Mouse (Mus musculus): ENCODE measurements around the gene Ccdc126. TPM values are rescaled to one million over a fixed set of nuclear protein-coding genes. Genes with fewer than 3 reads are reported as not detected.
"Not testable (repeated sequence)": the region's sequence is repeated elsewhere in the genome, so short reads cannot be mapped to it uniquely, and the experiment has no call there.

The Ccdc126 gene
- polyA plus RNA-seq (2015; fragmentation: Nextera tagmentation; extraction: Ambion mirVana), result 6.9 and 7.0 TPM in 2 replicates

DNA sequence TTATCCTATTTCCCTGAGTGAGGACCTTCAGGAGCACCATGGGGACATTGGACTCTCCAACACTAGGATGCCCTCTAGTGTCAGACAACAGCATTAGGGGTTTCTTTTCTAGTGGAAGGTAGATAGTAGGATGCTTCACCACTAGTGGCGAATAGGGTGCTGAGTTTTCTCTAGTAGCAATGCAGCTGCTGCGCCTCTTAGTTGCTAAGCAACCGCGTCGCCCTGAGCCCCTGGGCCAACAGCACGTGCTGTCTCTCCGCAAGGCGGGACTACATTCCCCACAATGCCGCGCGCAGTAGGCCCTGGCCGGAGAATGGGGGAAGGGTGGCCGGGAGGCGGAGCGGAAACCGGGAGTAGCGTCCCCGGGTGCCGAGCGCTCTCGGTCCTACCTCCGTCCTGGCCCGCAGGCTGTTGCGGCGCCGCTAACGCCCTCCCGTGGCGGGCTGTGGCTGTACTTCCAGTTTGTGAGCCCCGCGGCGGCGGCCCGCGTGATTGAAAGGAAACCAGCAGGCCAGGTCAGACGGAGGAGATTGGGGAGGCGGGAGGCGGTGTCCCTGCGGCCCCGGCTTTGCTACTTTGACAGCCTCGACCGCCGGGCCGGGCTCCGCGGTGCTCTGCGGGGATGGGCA is at the start of gene Ccdc126:
TSS of gene Ccdc126 (plus strand) at position 309 of the 629 bp plus-strand sequence.
- no peaks in the 10 kb centered on the region for H3K27me3 ChIP-seq
- peak within 1 kb of the TSS; percentile 76 for H3K4me3 ChIP-seq
- peak; percentile 100 for ATAC-seq
- no peaks in the 10 kb centered on the region for H3K9me3 ChIP-seq (replicated peaks)
- H3K9ac ChIP-seq, result peak within 1 kb of the TSS; percentile 82
- no peaks in the 10 kb centered on the region; the same call in 1 of the 2 replicates for H3K4me1 ChIP-seq
- peak within 1 kb of the TSS; percentile 62 for H3K4me2 ChIP-seq
- peak within 1 kb of the TSS; percentile 70 for H3K27ac ChIP-seq
- no peaks in the 10 kb centered on the region for H3K36me3 ChIP-seq (ENCODE audit: poor library complexity, severe bottlenecking)
- WGBS, result under 1% methylated on average over 44 of the region's 47 CpGs

DNA sequence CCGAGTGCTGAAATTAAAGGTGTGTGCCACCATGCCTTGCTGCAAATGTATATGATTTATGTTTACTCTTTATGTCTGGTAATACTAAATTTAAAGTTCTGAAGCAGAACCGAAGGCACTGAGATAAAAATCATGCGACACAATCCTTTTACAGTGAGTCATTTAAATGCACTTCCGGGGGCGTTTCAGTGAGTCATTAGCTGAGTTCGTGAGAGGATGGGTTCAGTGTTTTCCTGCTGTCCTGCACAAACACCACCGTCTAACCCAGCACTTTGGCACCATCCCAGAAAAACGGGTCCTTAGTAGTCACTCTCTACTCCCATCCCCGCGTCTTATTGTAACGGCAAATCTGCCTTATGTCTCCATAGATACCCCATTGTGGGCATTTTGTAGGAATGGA is 49.2 kb upstream of the Ccdc126 start:
- H3K27me3 ChIP-seq, result no peaks in the 10 kb centered on the region
- peaks cover 3% of the 10 kb centered on the region; the same call in 1 of the 2 replicates for H3K4me1 ChIP-seq
- no peaks in the 10 kb centered on the region for H3K36me3 ChIP-seq (ENCODE audit: poor library complexity, severe bottlenecking)
- H3K9ac ChIP-seq, result no peak overlapping the region
- H3K9me3 ChIP-seq (replicated peaks), result no peaks in the 10 kb centered on the region
- H3K4me2 ChIP-seq, result no peak overlapping the region
- no peak for ATAC-seq
- H3K27ac ChIP-seq, result no peak overlapping the region
- 65% methylated on average over 11 of the region's 11 CpGs for WGBS
- no peak overlapping the region for H3K4me3 ChIP-seq

DNA sequence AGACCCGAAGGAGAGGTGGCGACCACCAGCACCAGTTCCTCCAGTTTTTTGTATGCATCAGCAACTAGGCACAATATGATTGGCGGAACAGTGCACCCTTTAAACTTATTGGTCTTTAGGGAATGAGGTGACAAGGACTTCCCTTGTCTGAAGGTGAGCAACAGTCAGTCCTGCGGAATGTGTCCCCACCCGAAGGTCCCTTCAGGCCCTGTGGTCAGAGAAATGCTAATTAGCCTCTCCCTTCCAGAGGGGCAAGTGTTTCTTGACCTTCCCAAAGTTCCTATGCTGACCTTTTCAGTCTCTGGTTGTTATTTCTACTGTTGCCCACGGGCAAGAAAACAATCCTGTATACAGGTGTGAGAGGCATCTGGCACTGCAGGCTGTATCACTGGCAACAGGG is 47.3 kb upstream of the Ccdc126 start:
- no peak overlapping the region for H3K9ac ChIP-seq
- no peaks in the 10 kb centered on the region for H3K36me3 ChIP-seq (ENCODE audit: poor library complexity, severe bottlenecking)
- H3K27ac ChIP-seq, result no peak overlapping the region
- H3K4me3 ChIP-seq, result no peak overlapping the region
- no peaks in the 10 kb centered on the region for H3K9me3 ChIP-seq (replicated peaks)
- no peak for ATAC-seq
- H3K27me3 ChIP-seq, result no peaks in the 10 kb centered on the region
- 78% methylated on average over 6 of the region's 6 CpGs for WGBS
- H3K4me1 ChIP-seq, result peaks cover 3% of the 10 kb centered on the region; the same call in 1 of the 2 replicates
- no peak overlapping the region for H3K4me2 ChIP-seq

DNA sequence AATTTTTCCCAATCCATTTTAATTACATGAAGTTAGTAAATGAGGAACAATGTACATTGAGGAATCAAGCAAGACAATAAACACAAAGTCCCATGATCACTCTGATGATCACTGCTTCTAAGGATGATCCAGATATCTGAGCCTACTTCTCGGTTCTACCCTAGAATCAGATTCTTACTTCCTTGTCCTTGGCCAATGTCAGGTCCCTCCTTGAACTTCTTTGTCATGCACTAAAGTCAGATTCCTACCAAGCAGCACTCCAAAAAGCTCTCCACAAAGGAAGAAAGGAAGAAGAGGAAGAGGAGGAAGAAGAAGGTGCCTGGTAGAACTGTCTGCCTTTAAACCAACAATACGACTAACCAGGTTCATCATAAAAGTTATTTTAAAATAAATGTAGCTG is 46.2 kb upstream of the Ccdc126 start:
- WGBS, result 92% methylated on average over 2 of the region's 2 CpGs
- no peak overlapping the region for H3K9ac ChIP-seq
- no peaks in the 10 kb centered on the region for H3K36me3 ChIP-seq (ENCODE audit: poor library complexity, severe bottlenecking)
- ATAC-seq, result no peak
- H3K9me3 ChIP-seq (replicated peaks), result no peaks in the 10 kb centered on the region
- H3K4me2 ChIP-seq, result no peak overlapping the region
- H3K27ac ChIP-seq, result no peak overlapping the region
- peaks cover 3% of the 10 kb centered on the region; the same call in 1 of the 2 replicates for H3K4me1 ChIP-seq
- H3K4me3 ChIP-seq, result no peak overlapping the region
- H3K27me3 ChIP-seq, result no peaks in the 10 kb centered on the region

DNA sequence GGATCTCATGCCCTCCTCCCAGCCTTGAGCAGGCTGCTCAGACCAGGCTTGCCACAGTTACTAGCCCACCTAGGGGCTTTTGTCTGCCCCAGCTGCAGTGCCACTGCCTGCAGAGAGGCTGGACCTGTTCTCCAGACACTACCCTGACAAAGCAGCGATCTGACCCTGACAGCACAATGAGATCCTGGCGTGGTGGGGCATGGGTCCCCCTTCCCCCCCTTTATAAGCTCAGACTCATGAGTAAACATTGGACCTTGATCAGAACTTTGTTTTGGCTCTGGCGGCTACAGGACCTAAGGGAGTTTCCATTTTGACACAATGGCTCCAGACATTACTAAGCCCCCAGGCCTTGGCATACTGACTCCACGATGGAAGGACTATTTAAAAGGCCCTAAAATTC is 45.1 kb upstream of the Ccdc126 start:
- ATAC-seq, result no peak
- peaks cover 3% of the 10 kb centered on the region; the same call in 1 of the 2 replicates for H3K4me1 ChIP-seq
- H3K4me3 ChIP-seq, result no peak overlapping the region
- H3K27me3 ChIP-seq, result no peaks in the 10 kb centered on the region
- no peak overlapping the region for H3K4me2 ChIP-seq
- no peaks in the 10 kb centered on the region for H3K36me3 ChIP-seq (ENCODE audit: poor library complexity, severe bottlenecking)
- H3K9ac ChIP-seq, result peak overlapping the region; percentile 2; the same call in 1 of the 2 replicates
- no peaks in the 10 kb centered on the region for H3K9me3 ChIP-seq (replicated peaks)
- no peak overlapping the region for H3K27ac ChIP-seq
- 13% methylated on average over 4 of the region's 4 CpGs for WGBS

DNA sequence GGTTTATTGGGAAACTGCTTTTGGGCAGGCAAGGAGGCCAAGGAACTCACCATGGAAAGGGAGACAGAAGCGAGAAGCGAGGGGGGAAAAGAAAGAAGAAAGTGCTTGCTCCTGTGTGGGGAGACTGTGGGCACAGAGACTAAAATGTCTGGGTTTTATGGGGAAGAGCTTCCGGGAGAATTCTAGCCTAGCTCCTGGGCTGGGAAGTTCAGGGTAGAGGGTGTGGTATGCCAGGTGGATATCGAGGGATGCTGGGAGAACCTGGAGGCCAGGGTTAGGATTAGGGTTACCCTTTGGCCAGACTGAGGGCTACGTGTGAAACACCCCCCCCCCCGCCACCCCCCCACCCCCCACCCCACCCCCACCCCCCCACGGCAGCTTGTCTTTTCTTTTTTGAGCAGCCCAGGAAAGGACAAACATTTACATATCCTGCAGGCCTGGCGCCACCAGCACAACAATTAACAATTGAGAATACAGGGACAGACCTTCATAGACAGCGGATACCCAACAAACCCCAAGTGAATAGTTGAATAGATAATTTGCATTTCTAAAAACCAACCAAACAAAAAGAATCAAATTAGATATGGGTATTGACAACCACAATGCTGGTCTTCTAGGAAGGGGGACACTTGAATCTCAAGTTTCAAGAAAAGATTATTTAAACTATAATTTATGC is 44.5 kb upstream of the Ccdc126 start:
- no peak for ATAC-seq
- peaks cover 3% of the 10 kb centered on the region; the same call in 1 of the 2 replicates for H3K4me1 ChIP-seq
- no peaks in the 10 kb centered on the region for H3K36me3 ChIP-seq (ENCODE audit: poor library complexity, severe bottlenecking)
- no peak overlapping the region for H3K4me2 ChIP-seq
- H3K4me3 ChIP-seq, result no peak overlapping the region
- no peak overlapping the region for H3K9ac ChIP-seq
- WGBS, result 52% methylated on average over 9 of the region's 9 CpGs
- H3K27me3 ChIP-seq, result no peaks in the 10 kb centered on the region
- no peak overlapping the region for H3K27ac ChIP-seq
- no peaks in the 10 kb centered on the region for H3K9me3 ChIP-seq (replicated peaks)

DNA sequence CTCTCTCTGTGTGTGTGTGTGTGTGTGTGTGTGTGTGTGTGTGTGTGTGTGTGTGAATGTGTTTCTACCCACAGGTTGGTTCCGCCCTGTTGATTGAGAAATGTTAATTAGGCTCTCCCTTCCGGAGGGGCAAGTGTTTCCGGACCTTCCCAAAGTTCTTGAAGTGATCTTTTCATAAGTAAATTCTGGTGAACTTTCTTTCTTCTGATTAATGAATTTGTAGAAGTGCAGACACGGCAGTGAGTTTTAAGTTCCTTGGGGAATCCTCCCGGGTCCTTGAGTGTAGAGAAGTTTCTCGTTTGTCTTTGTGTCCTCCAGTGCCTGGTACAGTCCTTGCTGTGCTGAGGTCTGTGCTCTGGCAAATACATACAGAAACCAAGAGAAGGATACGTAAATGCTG is 43.8 kb upstream of the Ccdc126 start:
- Histone ChIP-seq H3K4me2 (no peak overlapping the region), H3K27ac (no peak overlapping the region), H3K27me3 (no peaks in the 10 kb centered on the region), H3K4me1 (peaks cover 3% of the 10 kb centered on the region; the same call in 1 of the 2 replicates), H3K9ac (no peak overlapping the region), H3K36me3 (ENCODE audit: poor library complexity, severe bottlenecking) (no peaks in the 10 kb centered on the region), H3K4me3 (no peak overlapping the region), H3K9me3 (replicated peaks) (no peaks in the 10 kb centered on the region)
- no peak for ATAC-seq
- WGBS, result 93% methylated on average over 7 of the region's 7 CpGs

DNA sequence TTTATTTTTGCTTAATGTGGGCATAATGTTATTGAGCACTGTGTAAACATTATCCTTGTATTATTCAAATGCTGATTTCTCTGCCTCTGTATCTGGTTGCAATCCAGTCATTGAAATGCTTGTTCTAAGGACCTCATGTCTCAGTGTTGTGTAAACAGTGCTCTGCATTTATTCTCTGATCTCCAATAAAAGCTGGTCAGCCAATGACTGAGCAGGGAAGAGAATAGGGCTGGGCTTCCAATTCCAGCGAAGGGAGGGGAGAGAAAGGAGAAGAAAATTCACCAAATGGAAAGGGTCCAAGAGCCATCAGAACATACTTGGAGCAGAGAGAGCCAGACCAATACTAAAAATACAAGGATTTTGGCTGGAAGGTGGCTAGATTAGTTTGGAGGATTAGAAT is 38.1 kb upstream of the Ccdc126 start:
- Histone ChIP-seq H3K4me1 (no peaks in the 10 kb centered on the region), H3K4me2 (no peak overlapping the region), H3K27ac (no peak overlapping the region), H3K36me3 (ENCODE audit: poor library complexity, severe bottlenecking) (no peaks in the 10 kb centered on the region), H3K4me3 (no peak overlapping the region), H3K9ac (no peak overlapping the region), H3K9me3 (replicated peaks) (no peaks in the 10 kb centered on the region), H3K27me3 (no peaks in the 10 kb centered on the region)
- ATAC-seq, result 0 out of 2 replicates have a peak, but pooled peaks have one; percentile 48
- WGBS, result 40% methylated on average over 1 of the region's 1 CpGs

DNA sequence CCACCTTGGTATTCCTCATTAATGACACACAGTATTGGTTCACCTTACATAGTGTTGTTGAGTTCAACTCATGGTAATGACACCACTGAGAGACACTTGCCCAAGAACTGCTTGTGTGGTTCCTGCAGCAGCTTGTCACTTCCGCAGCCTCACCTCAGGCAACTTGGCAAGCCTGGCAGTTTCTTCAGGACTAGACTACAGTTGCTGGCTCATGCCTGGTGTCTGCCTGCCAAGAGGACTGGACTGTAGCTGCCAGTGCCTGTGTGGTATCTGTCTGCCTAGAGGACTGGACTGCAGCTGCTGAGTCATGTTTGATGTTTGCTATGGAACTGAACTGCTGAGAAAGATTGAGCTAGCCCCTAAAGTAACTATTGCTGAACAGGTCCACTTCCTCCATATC is 37.0 kb upstream of the Ccdc126 start:
- H3K4me1 ChIP-seq, result no peaks in the 10 kb centered on the region
- no peaks in the 10 kb centered on the region for H3K9me3 ChIP-seq (replicated peaks)
- H3K9ac ChIP-seq, result no peak overlapping the region
- H3K27ac ChIP-seq, result no peak overlapping the region
- no peak; the same call in 1 of the 2 replicates for ATAC-seq
- H3K4me3 ChIP-seq, result no peak overlapping the region
- H3K27me3 ChIP-seq, result no peaks in the 10 kb centered on the region
- no peak overlapping the region for H3K4me2 ChIP-seq
- WGBS, result 87% methylated on average over 1 of the region's 1 CpGs
- no peaks in the 10 kb centered on the region for H3K36me3 ChIP-seq (ENCODE audit: poor library complexity, severe bottlenecking)

DNA sequence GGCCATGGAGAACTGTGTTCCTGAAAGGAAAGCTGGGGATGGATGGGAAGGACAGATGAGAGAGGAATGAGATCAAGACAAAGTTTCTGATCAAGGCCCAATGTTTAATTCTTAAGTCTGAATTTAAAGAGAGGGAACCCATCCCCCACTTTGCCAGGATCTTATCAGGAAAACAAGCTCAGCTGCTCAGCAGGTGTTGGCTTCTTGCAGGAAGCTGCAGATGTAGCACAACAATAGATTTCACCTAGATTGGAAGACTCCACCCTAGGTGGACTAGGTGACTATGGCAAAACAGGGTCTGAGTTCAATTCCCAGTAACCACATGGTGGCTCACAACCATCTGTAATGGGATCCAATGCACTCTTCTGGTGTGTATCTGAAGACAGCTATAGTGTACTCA is 20.8 kb upstream of the Ccdc126 start:
- Histone ChIP-seq H3K4me1 (no peaks in the 10 kb centered on the region), H3K4me3 (no peak overlapping the region), H3K36me3 (ENCODE audit: poor library complexity, severe bottlenecking) (no peaks in the 10 kb centered on the region), H3K27ac (no peak overlapping the region), H3K4me2 (no peak overlapping the region), H3K9ac (no peak overlapping the region), H3K27me3 (no peaks in the 10 kb centered on the region), H3K9me3 (replicated peaks) (no peaks in the 10 kb centered on the region)
- ATAC-seq, result no peak

DNA sequence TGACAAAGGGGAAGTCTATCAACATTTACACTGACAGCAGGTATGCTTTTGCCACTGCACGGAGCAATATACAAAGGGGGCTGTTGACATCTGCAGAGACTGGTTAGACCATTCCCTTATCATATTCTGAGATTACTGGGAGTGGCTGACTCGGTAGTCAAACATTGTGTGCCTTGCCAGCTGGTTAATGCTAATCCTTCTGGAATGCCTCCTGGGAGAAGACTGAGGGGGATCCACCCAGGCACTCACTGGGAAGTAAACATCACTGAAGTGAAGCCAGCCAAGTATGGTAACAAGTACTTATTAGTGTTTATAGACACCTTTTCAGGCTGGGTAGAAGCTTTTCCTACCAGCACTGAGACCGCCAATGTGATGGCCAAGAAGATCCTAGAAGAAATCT is 4.3 kb upstream of the Ccdc126 start:
- not testable (repeated sequence) for H3K9ac ChIP-seq; H3K4me2 ChIP-seq; H3K4me1 ChIP-seq; H3K27ac ChIP-seq; H3K9me3 ChIP-seq (replicated peaks); H3K4me3 ChIP-seq; H3K27me3 ChIP-seq; H3K36me3 ChIP-seq (ENCODE audit: poor library complexity, severe bottlenecking); ATAC-seq
- 54% methylated on average over 3 of the region's 3 CpGs for WGBS

DNA sequence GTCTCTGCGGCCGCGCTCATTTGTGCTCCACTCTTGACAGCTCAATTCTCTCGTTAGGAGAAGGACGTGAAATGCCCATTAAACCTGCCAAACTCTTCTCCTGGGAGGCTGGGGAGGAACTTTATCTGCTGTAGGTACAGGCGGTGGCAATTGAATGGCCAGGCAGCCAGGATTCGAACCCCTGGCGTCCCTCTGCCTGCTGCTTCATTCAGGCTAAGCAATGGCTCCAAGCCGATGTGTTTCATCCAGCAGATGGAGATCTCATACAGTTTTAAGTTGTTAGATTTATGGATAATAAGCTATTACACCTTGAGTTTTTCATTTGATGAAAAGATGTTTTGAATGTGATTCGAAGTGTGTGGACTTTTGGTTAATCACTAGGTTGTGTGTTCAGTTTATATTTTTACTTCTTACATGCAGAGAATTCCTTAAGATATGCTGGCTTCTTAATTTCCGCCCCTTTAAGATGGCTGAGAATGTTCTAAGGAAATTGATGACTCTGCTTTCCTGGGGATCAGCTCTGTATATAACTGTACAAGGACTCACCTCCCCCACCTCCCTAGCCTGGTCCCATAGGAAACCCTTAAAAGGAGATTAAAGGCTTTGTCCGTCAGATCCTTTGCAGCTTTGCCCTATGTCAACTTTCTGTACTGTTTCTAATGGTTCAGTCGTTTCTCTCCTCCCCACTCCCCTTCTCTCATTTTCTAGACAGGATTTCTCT is 681 bp downstream of the Ccdc126 start:
- no peaks in the 10 kb centered on the region for H3K36me3 ChIP-seq (ENCODE audit: poor library complexity, severe bottlenecking)
- no peak for ATAC-seq
- H3K4me2 ChIP-seq, result peak overlapping the region; percentile 62
- H3K4me3 ChIP-seq, result peak overlapping the region; percentile 76
- 13% methylated on average over 13 of the region's 13 CpGs for WGBS
- peak overlapping the region; percentile 70 for H3K27ac ChIP-seq
- H3K9me3 ChIP-seq (replicated peaks), result no peaks in the 10 kb centered on the region
- H3K4me1 ChIP-seq, result no peaks in the 10 kb centered on the region; the same call in 1 of the 2 replicates
- no peaks in the 10 kb centered on the region for H3K27me3 ChIP-seq
- peak overlapping the region; percentile 82 for H3K9ac ChIP-seq
